Mouse (Mus musculus): ENCODE data around the gene Jag2.
A peak's percentile ranks its signal among the peaks of the same experiment; 100 is the strongest.

Gene Jag2

DNA sequence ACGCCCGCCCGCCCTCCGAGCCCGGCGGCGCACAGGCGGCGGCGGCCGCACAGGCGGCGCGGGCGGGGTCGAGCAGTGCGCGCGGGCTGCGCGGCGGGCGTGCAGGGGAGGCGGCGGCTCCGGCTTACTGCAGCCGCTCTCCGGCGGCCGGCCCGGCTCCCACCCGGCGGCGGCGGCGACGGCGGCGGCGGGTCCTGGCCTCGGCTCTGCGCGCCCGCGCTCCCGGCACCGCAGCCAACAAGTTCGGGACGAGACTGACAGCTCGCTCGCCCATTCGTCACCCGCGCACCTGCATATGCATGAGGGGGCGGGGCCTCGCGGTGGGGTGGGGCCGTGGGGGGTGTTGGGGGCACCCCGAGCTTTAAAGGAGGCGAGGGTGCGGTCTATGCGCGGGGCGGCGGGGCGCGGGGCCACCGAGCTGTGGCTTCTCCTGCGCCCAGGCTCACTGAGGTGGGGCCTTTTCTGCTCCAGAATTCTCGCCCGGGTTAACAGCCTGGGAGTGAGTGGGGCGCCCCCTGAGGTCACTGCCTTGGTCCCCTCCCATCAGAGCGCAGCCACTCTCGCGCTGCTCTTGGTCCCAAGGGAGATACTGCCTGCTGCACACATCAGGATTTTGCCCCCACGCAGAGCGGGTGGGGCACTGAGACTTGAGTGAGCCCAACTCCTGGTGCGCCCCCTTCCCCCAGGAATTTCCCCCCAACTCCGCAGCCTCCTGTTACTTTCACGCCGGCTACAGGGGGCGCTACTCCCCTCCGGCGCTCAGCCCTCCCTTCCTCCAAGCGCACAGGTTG, at the start of gene Jag2:
Jag2 (minus strand) TSS at position 215 of the 791 bp plus-strand sequence.
- no peak for DNase-seq (ENCODE audit: low read depth in 2 of 2, low spot score in 2 of 2)

DNA sequence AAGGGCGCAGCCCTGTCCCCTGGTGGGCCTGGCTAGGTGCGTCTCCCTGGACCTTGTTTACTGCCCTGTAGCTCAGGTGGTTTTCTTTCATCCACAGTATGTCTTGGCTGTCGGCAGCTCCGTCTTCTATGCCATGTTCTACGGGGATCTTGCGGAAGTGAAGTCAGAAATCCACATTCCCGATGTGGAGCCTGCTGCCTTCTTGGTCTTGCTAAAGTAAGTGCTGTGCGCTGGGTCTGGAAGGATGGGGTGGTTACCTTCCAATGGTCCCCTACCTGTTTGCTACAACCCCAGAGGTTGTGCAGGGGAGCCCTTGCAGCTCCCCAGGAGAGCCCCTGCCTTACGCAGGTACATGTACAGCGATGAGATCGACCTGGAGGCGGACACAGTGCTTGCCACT, 47.6 kb upstream of the Jag2 start:
- DNase-seq (ENCODE audit: low read depth in 2 of 2, low spot score in 2 of 2): no peak

DNA sequence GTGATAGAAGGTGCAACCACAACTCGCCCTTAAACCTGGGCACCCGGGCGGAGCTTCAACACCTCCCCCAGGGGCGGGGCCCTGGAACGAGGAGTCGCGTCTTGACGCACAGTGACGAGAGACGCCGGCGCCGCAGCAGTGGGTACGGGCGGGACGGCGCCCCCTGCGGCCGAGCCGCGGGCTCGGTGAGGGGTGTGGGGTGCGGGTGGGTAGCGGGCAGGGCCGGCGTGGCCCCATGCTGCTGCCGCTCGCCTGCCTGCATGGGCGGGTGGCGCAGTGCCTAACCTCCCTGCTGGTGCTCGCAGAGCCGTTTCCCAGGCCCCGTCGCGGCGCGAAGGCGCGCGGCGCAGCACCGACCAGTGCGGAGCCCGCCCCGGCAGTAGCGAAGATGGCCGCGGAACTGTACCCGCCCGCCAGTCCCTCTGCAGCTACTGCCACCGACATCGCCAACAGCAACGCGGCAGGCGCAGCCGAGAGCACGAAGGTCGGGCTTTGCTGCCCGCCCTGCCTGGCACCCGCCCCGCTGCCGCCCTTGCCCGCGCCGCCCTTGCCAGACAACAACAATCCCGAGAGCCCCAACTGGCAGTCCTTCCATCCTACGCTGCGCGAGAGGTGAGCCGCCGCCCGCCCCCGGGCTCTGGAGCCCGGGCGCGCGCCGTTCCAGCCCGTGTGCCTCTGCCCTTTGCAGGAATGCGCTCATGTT, 46.9 kb upstream of the Jag2 start, which contains the start of gene Btbd6:
Btbd6 (plus strand) TSS at position 112 of the 703 bp plus-strand sequence.
- peak; percentile 90 for DNase-seq (ENCODE audit: low read depth in 2 of 2, low spot score in 2 of 2)

DNA sequence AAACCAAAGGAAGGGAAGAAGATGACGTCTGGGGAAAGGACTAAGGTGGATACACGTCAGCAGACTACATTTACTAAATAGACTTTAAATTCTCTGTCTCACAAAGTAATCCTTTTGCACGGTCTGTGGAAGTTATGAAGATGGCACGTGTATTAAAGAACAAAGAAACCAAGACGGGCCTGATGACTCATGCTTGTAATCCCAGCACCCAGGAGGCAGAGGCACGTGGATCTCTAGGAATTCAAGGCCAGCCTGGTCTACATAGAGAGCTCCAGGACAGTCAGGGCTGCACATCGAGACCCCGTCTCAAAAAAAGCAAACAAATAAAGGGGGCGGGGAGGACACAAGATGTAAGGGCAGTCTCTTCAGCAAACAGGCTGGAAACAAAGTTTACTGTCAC, 45.2 kb upstream of the Jag2 start:
- no peak for DNase-seq (ENCODE audit: low read depth in 2 of 2, low spot score in 2 of 2)

DNA sequence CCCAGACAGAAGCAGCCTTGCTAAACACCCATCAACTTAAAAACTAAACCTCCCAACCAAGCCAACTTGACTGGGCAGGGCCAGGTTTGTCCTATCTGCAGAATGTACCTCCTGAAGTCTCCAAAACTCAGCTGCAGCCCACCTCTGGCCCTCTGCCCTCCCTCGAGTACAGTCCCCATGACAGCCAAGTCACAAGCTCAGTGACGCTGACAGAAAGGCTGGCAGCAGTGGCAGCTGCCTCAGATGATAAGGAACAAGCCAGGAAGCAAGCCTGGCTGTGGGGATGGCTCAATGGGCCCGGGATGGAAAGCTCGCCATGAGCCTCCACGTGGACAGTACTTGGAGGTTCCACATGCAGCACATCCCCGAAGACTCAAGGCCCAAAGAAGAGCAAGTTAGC, 40.0 kb upstream of the Jag2 start:
- no peak for DNase-seq (ENCODE audit: low read depth in 2 of 2, low spot score in 2 of 2)

DNA sequence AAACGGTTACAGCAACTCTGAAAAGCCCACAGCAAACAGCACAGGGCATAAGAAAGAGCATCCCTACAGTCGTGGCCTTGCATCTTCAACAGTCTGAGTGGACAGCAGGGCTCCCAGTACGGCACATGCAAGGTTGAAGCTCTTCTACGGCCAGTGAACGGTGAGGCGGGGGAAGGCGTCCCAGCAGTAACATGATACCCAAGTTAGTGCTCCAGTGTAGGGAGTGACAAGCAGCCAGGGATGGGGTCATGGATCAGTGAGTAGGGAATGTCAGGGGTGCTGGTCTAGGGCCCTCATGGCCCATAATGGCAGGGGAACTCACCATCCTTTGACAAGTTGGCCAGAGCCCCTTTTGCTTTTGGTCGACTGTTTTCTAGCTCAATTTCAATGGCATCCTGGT, 39.4 kb upstream of the Jag2 start:
- no peak for DNase-seq (ENCODE audit: low read depth in 2 of 2, low spot score in 2 of 2)

DNA sequence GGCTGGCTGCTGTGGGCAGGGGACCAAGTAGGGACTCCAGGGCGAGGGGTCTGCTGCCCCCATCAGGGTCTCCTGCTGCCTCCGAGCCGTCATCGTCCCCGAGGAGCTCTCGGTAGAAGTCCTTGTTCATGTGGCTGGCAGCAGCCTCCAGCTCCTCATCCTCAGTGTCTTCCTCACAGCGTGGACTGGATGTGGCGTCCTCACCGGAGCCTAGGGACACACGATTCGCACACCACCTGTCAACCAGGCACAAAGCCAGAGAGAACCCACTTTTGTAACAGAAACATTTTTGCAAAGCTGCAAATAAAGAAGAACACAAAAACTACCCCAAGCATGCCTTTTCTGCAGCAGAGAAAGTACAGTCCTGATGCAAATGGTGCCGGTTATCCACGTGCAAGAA, 36.2 kb upstream of the Jag2 start:
- no peak for DNase-seq (ENCODE audit: low read depth in 2 of 2, low spot score in 2 of 2)

DNA sequence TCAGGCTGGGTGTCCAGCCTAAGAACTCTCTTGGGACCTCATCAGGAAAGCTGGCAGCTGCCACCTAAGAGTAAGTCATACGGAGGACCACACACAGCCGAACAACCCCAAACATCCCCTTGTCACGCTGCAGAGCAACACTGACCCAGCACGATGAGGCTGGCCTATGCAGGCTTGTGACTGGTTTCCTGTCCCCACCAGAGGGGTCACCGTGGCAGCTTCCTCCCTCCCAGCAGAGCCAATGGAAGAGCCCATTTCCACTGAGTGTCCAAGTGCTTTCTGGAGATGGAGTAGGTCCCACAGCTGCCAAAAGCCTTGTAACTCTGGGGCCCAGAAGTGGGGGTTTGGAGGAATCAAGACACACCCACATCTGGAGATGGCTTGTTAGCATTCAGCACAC, 32.3 kb upstream of the Jag2 start:
- no peak for DNase-seq (ENCODE audit: low read depth in 2 of 2, low spot score in 2 of 2)

DNA sequence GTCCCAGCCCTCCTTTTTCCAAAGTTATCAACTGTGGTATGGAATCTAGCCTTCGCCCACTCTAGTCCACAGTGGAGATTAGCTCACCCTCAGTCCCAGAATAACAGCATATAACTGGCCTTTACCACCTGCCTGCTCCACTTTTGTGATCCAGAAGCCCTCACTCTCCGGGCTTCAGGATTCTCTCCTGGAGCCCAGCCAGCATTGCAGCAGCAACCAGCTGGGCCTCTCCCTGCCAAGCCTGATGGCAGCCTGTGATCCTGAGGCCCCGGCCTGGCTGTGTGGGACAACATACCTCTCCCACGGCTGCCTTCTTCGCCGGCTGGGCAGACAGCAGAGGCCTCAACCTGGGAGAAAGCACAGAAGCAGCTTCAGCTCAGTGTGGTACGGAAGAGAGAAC, 31.9 kb upstream of the Jag2 start:
- no peak for DNase-seq (ENCODE audit: low read depth in 2 of 2, low spot score in 2 of 2)

DNA sequence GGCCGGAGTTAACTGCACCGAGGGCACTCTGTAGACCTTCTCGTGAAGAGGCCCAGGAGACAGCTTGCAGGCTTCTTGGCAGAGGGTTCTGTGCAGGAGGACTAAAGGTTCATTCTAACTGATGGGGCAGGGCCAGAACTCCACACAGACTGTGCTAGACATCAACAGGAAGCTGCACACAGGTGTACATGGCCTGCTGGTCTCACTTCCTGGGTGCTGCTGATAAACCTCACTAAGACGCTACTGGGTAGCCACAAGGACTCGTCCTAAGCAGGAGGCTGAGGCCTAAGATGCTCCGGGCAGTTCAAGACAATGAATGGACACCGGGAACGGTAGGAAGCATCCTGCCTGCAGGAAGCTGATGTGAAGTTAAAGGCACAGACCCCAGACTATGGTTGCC, 29.8 kb upstream of the Jag2 start:
- DNase-seq (ENCODE audit: low read depth in 2 of 2, low spot score in 2 of 2): peak; percentile 28 to 30

DNA sequence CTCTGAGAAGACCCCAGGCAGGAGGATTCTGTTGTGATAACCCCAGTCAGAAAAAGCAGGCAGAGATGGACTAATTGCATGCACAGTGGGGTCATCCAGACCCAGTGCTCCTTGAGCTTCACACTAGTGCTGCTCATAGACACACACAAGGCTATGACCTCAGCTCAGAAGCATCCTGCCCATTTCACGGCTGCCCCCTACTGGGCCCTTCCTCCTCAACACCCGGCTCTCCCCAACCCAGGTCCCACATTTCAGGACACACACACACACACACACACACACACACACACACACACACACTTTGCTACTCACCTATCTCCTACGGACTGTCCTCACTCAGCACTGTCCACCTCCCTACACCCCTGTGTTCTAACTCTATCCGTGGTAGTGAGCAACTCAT, 28.7 kb upstream of the Jag2 start:
- DNase-seq (ENCODE audit: low read depth in 2 of 2, low spot score in 2 of 2): peak in 1 of 2 experiments; percentile 52

DNA sequence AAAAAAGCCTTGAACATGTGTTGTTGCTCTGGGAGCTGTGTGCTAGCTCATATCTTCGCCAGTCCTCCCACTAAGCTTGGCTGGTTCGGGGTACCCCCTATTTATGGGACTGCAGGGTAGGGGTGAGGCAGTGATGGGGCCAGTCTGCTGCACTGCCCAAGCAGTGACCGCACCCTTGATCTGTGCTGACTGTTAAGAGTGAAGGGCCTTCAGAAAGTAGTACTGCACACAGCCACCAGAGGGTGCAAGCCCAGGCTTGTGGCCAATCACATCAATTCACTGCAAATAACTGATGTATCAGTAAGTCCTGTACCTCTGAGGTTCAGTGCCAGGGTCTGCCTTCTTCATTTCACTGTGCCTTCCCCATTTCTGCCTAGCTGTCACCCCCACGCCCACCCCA, 26.2 kb upstream of the Jag2 start:
- peak; percentile 68 to 79 for DNase-seq (ENCODE audit: low read depth in 2 of 2, low spot score in 2 of 2)

DNA sequence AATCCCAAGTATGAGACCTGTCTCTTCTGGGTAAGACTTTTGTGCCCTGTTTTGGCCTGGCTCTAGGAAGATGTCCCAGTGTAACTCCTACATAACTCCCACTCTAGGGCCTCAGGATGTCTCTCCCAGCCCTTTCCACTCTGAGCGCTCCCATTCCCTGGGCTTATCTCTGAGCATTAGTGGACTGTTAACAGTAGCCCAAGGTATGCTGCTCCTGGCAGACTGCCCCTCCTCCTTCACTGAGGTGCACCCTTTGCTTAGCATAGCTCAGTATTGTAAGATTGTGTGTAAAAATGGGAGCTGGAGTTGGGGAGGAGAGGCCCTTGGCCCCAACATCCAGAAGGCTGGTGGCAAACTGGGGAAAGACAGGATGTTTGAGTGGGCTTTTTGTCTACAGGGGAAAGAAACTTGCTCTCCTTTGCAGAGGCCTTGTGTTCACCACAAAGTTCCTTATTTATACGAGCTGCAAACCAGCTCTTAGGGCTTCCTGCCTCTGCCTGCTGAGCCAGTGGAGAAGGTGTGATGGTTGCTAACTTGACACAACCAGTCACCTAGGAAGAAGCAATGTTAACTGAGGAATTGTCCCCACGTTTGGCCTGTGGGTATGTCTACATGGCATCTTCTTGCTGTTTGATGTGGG, 23.5 kb upstream of the Jag2 start:
- no peak for DNase-seq (ENCODE audit: low read depth in 2 of 2, low spot score in 2 of 2)

DNA sequence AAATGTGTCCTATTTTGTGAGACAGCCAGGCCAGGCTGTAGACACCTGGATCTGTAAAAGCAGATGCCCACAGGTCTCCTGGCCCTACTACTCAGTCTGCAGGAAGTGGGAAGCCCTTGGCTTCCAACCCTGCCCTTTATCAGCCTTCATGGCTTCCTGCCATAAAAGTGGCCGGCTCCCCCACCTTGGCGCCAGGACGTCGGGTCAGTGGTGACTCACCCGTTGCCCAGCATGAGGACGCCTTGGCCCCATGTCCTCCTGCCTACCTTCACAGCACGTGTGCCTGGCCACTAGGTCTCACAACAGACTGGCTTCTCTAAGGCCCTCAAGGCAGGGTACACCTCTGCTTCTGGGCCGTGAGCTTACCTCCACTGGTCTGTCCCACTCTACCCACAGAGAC, 22.9 kb upstream of the Jag2 start:
- no peak for DNase-seq (ENCODE audit: low read depth in 2 of 2, low spot score in 2 of 2)

DNA sequence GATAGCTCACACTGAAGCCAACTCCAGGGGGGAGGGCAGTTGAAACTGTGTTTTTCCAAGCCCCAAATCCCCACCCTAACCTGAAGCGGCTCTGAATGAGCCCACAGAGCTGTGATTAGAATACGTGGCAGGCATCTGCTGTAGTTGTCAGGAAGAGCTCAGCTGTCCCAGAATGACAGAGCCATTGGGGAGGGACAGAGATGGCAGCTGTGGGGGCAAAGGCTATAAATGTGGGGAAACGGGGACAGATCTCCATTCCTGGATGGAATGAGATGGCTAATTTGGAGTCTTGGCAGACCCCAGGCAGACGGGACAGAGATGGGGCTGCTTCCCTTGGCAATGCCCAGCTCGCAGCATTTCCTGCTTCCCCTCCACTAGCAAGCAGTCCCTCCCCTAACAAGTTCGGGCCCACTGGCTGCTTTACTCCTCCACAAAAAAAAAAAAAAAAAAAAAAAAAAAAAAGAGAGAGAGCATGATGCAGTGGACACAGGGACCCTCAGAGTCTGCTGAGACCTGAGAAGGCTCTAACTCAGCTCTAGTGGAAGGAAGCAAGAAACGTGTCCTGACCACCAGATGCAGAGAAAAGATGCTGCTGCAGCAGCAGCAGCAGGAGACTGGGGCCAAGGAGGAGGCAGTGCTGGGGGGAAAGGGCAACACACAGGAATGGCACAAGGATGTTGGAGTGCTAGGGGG, 21.7 kb upstream of the Jag2 start:
- no peak for DNase-seq (ENCODE audit: low read depth in 2 of 2, low spot score in 2 of 2)

DNA sequence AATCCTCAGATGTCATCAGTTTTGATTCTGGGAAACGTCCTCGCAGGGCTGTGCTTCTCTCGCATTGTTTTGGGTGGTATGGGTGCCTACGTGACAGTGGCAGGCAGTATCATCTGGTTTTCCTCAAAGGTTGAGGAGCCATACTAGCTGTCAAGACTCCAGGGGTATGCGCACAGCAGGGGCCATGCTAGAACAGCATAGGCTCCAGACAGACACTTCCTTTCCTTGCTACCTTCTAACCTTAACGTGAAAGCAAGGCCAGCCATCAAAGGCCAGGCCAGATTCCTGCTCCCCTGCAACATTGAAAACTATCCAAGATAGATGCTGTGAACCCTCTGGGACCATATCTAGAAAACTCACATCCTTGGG, 21.2 kb upstream of the Jag2 start:
- no peak for DNase-seq (ENCODE audit: low read depth in 2 of 2, low spot score in 2 of 2)

DNA sequence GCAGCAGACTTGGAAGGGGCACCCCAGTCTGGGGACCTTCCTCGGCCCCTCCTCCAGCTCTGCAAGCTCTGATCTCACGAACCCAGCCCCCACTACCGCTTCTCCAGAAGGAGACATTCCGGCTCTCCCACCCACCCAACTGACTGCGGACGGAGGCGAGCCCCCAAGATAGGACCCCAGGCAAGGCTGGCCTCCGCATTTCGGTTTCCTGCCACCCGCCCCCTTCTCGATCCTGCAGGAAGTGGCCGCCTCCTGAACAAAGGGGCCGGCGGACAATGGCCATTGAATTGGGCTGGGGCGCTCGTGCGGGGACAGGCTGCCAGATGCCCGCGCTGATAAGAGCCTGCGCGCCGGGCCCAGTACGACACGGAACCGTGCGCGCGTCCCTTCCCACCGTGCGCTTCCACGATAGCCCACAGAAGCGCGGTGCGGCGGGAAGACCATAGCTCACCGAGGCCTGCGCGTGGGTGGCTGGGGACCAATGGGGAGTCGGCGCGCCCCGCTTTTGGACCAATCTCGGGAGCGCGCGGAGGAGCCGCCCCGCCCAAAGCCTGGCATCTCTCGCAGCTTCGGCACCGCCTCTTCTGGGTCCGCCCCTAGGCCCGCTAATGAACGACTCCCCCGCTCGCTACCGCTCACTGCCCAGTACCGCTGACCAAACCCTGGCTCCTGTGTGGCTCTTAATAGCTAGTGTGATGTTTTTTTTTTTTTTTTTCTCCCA, 20.6 kb upstream of the Jag2 start:
- DNase-seq (ENCODE audit: low read depth in 2 of 2, low spot score in 2 of 2): peak; percentile 48 to 59

DNA sequence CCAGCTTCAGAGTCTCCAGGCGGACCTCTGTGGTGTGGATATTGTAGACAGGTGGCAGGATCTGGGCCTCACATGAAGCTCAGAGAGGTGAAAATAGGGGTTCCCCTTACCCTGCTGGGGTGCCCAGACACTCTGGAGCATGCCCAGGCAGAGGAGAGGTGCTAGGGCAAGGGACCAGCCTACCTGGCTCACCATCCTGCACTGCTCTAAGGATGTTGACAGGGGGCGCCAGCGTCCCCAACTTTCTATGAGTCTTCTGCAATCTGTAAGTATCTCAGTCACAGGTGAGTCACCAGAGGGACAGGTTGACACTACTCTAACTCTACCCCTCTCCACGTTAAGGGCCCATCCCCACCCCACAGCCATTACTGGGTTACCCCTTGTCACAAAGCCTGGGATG, 17.7 kb upstream of the Jag2 start:
- peak; percentile 31 to 44 for DNase-seq (ENCODE audit: low read depth in 2 of 2, low spot score in 2 of 2)

DNA sequence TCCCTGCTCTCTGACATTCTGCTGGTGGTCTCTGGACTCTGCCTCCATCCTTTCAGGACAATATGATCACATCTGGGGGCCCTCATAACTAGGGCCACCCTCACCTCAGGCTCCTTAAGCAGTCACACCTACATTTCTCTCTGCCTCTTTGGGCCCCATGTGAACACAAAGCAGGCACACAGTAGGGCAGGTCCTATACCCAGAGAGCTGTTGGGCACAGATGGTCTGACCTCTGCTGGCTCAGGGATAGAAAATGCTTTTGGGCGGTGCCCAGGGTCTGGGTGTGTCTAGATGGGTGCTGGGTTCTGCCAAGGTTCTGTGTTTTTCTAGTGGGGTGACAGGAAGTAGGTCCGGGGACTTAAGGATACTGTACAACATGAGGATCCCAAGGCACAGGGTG, 14.1 kb upstream of the Jag2 start:
- DNase-seq (ENCODE audit: low read depth in 2 of 2, low spot score in 2 of 2): no peak

DNA sequence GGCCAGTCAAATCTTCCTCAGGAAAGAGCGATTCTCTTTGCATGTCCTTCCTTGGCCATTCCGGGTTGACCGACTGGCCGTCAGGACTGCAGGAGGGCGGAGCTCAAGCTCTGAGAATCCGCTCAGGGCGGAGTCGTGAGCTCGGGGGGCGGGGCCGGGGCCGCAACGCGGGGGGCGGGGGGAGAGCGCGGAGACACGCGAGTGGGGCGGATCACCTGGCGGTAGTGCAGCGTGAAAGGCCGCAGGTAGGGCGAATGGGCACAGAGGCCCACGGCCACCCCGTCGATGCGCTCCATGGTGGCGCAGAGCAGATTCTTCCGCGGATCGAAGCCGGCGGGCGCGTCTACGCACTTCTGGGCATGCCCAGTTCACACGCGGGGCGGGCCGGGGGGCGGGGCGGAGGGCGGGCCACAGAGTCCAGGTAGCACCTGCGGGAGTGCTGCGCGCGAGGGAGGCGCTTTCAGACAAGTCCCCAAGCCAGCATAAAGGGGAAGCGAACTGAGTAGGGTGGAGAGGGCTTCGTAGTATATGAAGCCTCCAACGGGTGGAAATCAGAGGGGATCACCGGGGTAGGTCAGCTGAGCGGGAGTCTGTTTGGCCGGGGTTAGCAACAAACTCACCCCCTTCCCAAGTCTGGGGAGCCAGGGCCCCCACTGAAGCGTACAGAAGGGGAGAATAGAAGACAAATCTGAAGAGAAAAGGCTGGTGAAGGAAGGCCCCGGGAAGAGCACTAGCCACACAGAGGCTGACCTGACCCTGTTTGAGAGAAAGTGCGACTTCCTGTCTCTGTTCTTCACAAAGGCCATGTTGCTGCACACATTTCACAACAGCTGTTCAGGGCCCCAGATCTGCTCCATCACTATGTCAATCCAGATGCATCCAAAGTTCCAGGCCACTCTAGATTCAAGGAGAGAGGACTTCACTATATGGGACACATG, 12.5 kb upstream of the Jag2 start, which contains the start of gene Nudt14:
Nudt14 (minus strand) TSS at position 349 of the 938 bp plus-strand sequence.
- peak; percentile 57 to 59 for DNase-seq (ENCODE audit: low read depth in 2 of 2, low spot score in 2 of 2)

Data from CD8-positive naive resting alpha-beta T cell, adult 2 months (primary cell).